Mouse (Mus musculus) heart, embryonic 16.5 days (tissue): ENCODE measurements around the gene Zer1. TPM values are rescaled to one million over a fixed set of nuclear protein-coding genes. Genes with fewer than 3 reads are reported as not detected.
A peak's percentile ranks its signal among the peaks of the same experiment; 100 is the strongest.

ENCODE experiments used
- ATAC-seq: fragments of 200-750 bp; cut with Nextera tagmentation; replicated peaks from 2 replicates; pipeline ENCODE4 v1.8.0; 2017; ENCODE audit warnings: moderate number of reproducible peaks; ENCODE audit not compliant: insufficient read depth, low FRiP score; ENCODE audit errors: extremely low read depth
- H3K27ac ChIP-seq: fragments of 300-500 bp; sonication (generic); 2 replicates; pipeline ENCODE4 v1.5.1; 2014; ENCODE audit warnings: mild to moderate bottlenecking, low read length, control low read depth, moderate library complexity
- H3K27me3 ChIP-seq: fragments of 300-500 bp; sonication (generic); 2 replicates; pipeline ENCODE4 v1.6.1; 2014; ENCODE audit warnings: low read length, mixed read lengths; ENCODE audit not compliant: control insufficient read depth, insufficient read depth
- H3K36me3 ChIP-seq: fragments of 300-500 bp; sonication (generic); 2 replicates; pipeline ENCODE4 v1.6.1; 2014; ENCODE audit not compliant: control insufficient read depth, insufficient read depth
- H3K4me1 ChIP-seq: fragments of 300-500 bp; sonication (generic); 2 replicates; pipeline ENCODE4 v1.6.1; 2014; ENCODE audit warnings: low read length, mixed read lengths; ENCODE audit not compliant: control insufficient read depth, insufficient read depth
- H3K4me2 ChIP-seq: fragments of 300-500 bp; sonication (generic); 2 replicates; pipeline ENCODE4 v1.6.1; 2014; ENCODE audit warnings: low read depth, mild to moderate bottlenecking, control low read depth, low read length
- H3K4me3 ChIP-seq: fragments of 300-500 bp; sonication (generic); 2 replicates; pipeline ENCODE4 v1.5.1; 2014; ENCODE audit warnings: mild to moderate bottlenecking, control low read depth, low read length
- H3K9ac ChIP-seq: fragments of 300-500 bp; sonication (generic); 2 replicates; pipeline ENCODE4 v1.6.1; 2014; ENCODE audit warnings: low read length, control low read depth
- H3K9me3 ChIP-seq: fragments of 300-500 bp; sonication (generic); replicated peaks from 2 replicates; pipeline ENCODE4 v1.6.1; 2016; ENCODE audit warnings: low read length; ENCODE audit not compliant: control insufficient read depth
- WGBS: fragments of 180-500 bp; shearing (Covaris S2); extraction: QIAGEN DNeasy Blood & Tissue Kit; methylation state at CpG from one replicate; pipeline ENCODE4 v1.1.7; 2014; 5-methylcytosine and 5-hydroxymethylcytosine counted together
- polyA plus RNA-seq: library from polyadenylated mRNA; unstranded; fragments of >200 nt; fragmentation: Nextera tagmentation; extraction: Ambion mirVana; gene quantifications from 2 replicates; pipeline ENCODE4 v1.2.1, GENCODE M21; 2015

Zer1 gene
- polyA plus RNA-seq, 1 experiment from 2014 or later: 5.7 TPM

DNA sequence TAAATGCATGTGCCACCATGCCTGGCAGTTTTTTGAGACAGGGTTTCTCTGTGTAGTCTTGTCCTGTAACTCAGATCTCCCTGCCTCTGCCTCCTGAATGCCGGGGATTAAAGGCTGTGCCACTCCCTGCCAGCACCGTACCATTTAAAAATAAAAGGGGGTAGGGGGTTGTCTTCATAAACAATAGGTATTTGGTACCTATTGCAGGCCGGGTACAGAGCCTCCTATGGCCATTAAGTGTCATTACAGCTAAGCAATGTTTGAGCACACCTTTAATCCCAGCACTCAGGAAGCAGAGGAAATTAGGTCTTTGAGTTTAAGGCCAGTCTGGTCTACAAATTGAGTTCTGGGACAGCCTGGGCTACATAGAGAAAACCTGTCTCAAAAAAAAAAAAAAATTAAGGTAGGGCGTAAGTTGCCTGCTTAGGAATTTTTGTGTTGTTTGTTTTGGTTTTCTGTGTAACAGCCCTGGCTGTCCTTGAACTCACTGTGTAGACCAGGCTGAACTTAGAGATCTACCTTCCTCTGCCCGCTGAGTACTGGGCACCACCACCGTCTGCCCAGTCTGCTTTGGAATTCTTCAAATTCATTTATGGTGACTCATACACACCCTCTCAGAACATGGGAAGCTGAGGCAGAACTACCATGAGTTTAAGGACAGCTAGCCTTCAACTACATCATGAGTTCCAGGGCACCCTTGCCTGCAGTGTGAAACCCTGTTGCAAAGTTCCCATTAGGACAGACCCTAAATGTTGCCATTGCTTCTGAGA lies 72.2 kb downstream of the Zer1 start:
- Histone ChIP-seq H3K36me3 (no peaks in the 10 kb centered on the region), H3K27ac (no peak overlapping the region), H3K9ac (no peak overlapping the region), H3K4me2 (no peak overlapping the region), H3K4me1 (peaks cover 4% of the 10 kb centered on the region; the same call in 1 of the 2 replicates), H3K9me3 (no peaks in the 10 kb centered on the region), H3K27me3 (no peaks in the 10 kb centered on the region), H3K4me3 (no peak overlapping the region)
- WGBS: 30% methylated on average over 6 of the region's 6 CpGs
- ATAC-seq: no peak

DNA sequence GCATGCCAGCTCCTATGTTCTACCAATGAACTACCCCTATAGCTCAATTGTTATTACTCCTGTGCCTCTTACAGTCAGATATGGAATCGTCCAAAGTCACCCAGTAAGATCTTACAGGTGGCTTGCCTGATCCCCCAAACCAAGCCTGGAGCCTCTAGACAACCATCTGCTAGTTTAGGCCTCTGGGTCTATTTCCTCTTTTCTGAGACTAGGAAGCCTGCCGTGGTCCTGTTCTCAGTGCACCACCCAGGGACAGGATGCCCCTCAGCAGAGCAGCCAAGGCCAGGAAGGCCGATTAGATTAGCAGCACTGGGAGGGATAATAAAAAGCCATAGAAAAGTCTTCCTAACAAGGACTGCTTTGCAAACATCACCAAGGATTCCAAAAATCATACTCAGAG lies 74.6 kb downstream of the Zer1 start:
- Histone ChIP-seq H3K9ac (no peak overlapping the region), H3K36me3 (no peaks in the 10 kb centered on the region), H3K27ac (peak overlapping the region; percentile 31), H3K9me3 (no peaks in the 10 kb centered on the region), H3K27me3 (no peaks in the 10 kb centered on the region), H3K4me2 (no peak overlapping the region), H3K4me3 (no peak overlapping the region), H3K4me1 (peaks cover 4% of the 10 kb centered on the region; the same call in 1 of the 2 replicates)
- 63% methylated on average over 3 of the region's 3 CpGs for whole genome bisulfite sequencing
- ATAC-seq: no peak

DNA sequence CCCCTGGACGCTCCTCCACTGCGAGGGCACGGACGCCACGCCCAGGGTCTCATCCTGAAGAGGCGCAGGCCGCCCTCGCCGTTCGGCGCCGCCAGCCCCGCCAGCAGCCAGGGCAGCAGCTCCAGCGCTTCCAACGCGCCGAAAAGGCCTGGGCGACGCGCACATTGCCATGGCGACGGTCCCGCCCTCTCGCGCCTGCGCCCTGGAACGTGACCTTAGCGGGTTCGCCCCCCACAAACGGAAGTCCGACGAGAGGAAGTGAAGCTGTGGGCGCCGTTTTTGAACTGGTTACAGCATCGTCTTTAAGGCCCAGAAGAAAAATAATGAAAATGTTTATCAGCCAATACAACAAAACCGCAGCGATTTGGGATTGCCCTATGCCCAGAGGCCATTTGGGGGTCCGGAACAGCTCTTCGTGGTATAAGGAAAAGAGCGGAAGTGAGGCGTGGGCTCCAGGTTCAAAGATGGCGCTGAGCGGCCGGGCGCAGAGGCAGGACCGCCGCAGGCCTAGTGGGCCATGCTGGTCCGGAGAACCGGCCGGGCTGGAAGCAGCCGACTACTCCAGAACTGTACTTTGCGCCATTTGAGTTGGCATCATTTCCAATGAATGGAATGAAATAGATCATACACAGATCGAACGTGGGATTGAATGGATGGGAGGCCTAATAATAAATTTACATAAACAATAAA lies 75.5 kb downstream of the Zer1 start, which contains the start of gene Wdr34:
Gene Wdr34, minus strand, starts transcription at position 183 of the 690 bp plus-strand sequence.
- H3K36me3 ChIP-seq: no peaks in the 10 kb centered on the region
- WGBS: under 1% methylated on average over 52 of the region's 54 CpGs
- H3K4me3 ChIP-seq: peak within 1 kb of the TSS; percentile 76
- peaks cover 4% of the 10 kb centered on the region; the same call in 1 of the 2 replicates for H3K4me1 ChIP-seq
- peak within 1 kb of the TSS; percentile 80 for H3K9ac ChIP-seq
- ATAC-seq: peak; percentile 95
- H3K9me3 ChIP-seq: no peaks in the 10 kb centered on the region
- H3K27me3 ChIP-seq: no peaks in the 10 kb centered on the region
- peak within 1 kb of the TSS; percentile 77 for H3K4me2 ChIP-seq
- H3K27ac ChIP-seq: peak within 1 kb of the TSS; percentile 96

DNA sequence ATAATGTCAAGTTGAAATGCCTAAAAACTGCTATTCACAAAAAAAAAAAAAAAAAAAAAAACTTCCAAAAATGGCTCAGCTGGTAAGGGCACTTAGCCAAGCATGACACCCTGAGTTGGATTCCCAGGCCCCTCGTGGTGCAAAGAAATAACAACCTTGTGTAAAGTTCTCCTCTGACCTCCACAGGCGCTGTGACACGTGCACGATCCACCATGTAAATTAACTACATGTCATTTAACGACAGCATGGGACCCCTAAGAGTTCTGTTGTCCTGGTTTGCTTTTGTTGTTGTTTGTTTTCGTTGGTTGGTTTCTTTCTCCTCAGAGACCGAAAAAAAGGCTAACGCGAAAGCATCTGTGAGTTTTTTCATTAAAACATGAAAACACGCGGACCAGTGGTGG lies 76.3 kb downstream of the Zer1 start:
- Histone ChIP-seq H3K4me3 (peak overlapping the region; percentile 76), H3K9me3 (no peaks in the 10 kb centered on the region), H3K4me1 (peaks cover 4% of the 10 kb centered on the region; the same call in 1 of the 2 replicates), H3K27me3 (no peaks in the 10 kb centered on the region), H3K27ac (peak overlapping the region; percentile 77), H3K4me2 (peak overlapping the region; percentile 77), H3K9ac (peak overlapping the region; percentile 80), H3K36me3 (no peaks in the 10 kb centered on the region)
- ATAC-seq: no peak
- WGBS: 55% methylated on average over 11 of the region's 11 CpGs

Other genes with a start within 250 kb of the Zer1 start
- 41.3 and 48.1 TPM in 2 replicates for gene Odf2, start 235.4 kb downstream of the Zer1 start, polyA plus RNA-seq
- 40.0 and 40.3 TPM in 2 replicates for gene Gle1, start 189.2 kb downstream of the Zer1 start, polyA plus RNA-seq
- gene Sptan1, start 159.0 kb downstream of the Zer1 start, polyA plus RNA-seq: 93.0 and 113 TPM in 2 replicates
- gene Wdr34, start 75.7 kb downstream of the Zer1 start, polyA plus RNA-seq: 24.1 and 25.6 TPM in 2 replicates
- gene Set, start 67.2 kb downstream of the Zer1 start, polyA plus RNA-seq: 198 and 217 TPM in 2 replicates
- 9.4 and 11.7 TPM in 2 replicates for gene Pkn3, start 46.9 kb downstream of the Zer1 start, polyA plus RNA-seq
- 29.4 and 30.8 TPM in 2 replicates for gene Zdhhc12, start 30.9 kb downstream of the Zer1 start, polyA plus RNA-seq
- 5.4 and 7.1 TPM in 2 replicates for gene Tbc1d13, start 9.2 kb upstream of the Zer1 start, polyA plus RNA-seq
- gene Endog, start 46.9 kb upstream of the Zer1 start, polyA plus RNA-seq: 37.4 and 40.0 TPM in 2 replicates
- gene Spout1, start 53.9 kb upstream of the Zer1 start, polyA plus RNA-seq: 31.5 and 34.3 TPM in 2 replicates
- gene Kyat1, start 81.3 kb upstream of the Zer1 start, polyA plus RNA-seq: 26.9 and 28.1 TPM in 2 replicates
- 39.4 and 42.6 TPM in 2 replicates for gene Lrrc8a, start 113.1 kb upstream of the Zer1 start, polyA plus RNA-seq
- gene Gm28035, start 116.0 kb upstream of the Zer1 start, polyA plus RNA-seq: 0.22 and 0.40 TPM in 2 replicates
- 9.4 and 13.1 TPM in 2 replicates for gene Phyhd1, start 141.6 kb upstream of the Zer1 start, polyA plus RNA-seq
- not detected in 2 replicates for gene Gm28038, start 156.5 kb upstream of the Zer1 start, polyA plus RNA-seq
- gene Dolk, start 161.7 kb upstream of the Zer1 start, polyA plus RNA-seq: 31.8 and 33.0 TPM in 2 replicates
- gene Nup188, start 161.8 kb upstream of the Zer1 start, polyA plus RNA-seq: 21.2 and 23.6 TPM in 2 replicates
- gene Sh3glb2, start 234.8 kb upstream of the Zer1 start, polyA plus RNA-seq: 135 and 136 TPM in 2 replicates
- 38.7 and 43.5 TPM in 2 replicates for gene Miga2, start 239.6 kb upstream of the Zer1 start, polyA plus RNA-seq